Mouse (Mus musculus): ENCODE results near the gene Ipo4.

DNA sequence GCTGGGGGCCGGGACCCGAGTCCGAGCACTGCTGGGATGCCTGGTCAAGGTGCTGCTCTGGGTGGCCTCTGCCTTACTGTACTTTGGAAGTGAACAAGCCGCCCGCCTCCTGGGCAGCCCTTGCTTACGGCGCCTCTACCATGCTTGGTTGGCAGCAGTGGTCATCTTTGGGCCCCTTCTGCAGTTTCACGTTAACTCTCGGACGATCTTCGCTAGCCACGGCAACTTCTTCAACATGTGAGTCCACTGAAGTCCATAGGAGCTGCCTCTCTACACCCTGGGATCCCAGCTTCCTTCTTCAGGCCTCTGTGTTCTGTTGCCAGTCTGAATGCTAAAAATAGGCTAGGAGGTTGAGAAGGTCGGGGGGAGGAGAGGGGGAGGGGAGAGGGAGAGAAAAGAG is 60.0 kb downstream of the Ipo4 start:
- TF ChIP-seq CTCF (conservative IDR thresholded peaks at IDR 0.05; ENCODE audit: low read length) (no peak), NANOG (IDR thresholded peaks at IDR 0.05; ENCODE audit: borderline replicate concordance, low read length) (no peak), POU5F1 (IDR thresholded peaks at IDR 0.05; ENCODE audit: borderline replicate concordance, low read length) (no peak)

Measured in E14TG2a.4 (cell line).